Mouse (Mus musculus) frontal cortex, adult (tissue): ENCODE measurements at regions not wholly inside any gene's neighbourhood (a gene's known extent, or its start where the extent isn't known, plus 50 kb on each side); places are given as distances from the start of the nearest gene placed in this dataset.

Experiments
- ATAC-seq: cut with Nextera tagmentation; 2 replicates; pipeline ENCODE4 v1.9.2; 2017; ENCODE audit warnings: mild to moderate bottlenecking, moderate library complexity, mixed read lengths; ENCODE audit not compliant: low TSS enrichment

DNA sequence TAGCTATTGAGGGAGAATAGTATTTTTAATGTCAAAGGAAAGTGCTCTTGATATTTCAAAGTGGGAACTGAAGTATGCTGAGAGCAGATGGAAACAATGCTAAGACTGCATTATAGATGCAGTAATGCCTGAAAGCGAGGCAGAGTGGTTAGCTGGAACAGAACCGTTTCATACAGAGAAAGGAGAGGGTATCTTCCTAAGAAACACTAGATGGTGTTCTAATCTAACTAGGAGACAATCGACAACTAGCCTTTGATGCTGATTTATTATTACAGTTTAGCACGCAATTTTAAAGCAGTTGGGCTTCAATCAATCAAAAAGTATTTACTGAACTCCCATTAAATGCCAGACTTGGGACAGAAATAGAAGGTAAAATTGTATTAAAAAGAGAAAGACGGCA lies 92.3 kb upstream of the Prdx4 start:
- ATAC-seq, result peak; percentile 87
